Mouse (Mus musculus): ENCODE results near the gene Ets2.

DNA sequence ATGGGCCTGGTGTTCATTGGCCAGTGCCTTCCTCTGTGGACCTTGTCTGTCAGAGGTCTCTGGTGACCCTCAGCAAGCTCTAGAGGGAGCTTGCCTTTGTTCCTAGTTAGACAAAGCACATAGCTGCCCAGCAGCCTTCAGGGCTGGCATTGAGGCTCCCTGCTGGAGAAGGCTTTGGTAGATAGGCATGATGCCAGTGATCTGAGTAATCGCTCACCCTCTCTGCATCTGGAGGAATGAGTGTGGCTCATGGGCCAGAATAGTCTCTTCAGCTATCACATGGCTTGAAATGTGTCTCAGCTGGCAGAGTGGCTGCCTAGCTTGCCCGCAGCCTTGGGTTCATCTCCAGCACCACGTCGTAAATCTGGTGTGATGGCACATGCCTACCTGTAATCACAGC lies 16.2 kb downstream of the Ets2 start:
- TF ChIP-seq CTCF (IDR thresholded peaks at IDR 0.05; ENCODE audit: insufficient read depth, low read depth, low read length) (no peak), POLR2A (IDR thresholded peaks at IDR 0.05; ENCODE audit: insufficient read depth, low read depth, low read length) (no peak)
